Comparison of ENCODE assay signal across 9 mouse cellular contexts in the genomic region with DNA sequence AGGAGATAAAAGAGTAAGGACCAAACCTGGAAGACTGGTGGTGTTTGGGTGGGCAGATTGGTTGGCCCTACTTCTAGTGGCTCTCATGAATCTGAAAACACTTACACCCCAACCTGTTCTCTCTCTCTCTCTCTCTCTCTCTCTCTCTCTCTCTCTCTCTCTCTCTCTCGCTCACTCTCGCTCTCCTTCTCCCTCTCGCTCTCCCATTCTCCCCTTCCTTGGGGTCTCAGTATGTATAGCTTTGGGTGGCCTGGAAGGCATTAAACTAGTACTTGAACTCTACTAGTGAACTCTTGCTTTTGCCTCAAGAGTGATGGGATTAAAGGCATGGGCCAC. TPM values are rescaled to one million over a fixed set of nuclear protein-coding genes. Genes with fewer than 3 reads are reported as not detected.
A peak's percentile ranks its signal among the peaks of the same experiment; 100 is the strongest.
DNase-seq lines count a peak whose midpoint lies in the region; ATAC-seq and TF ChIP-seq lines count a peak whose summit lies in the region.
"Had no signal": no experiment of that assay in that cellular context is flagged by ENCODE, and none has a peak within 500 bp of the region (broad histone marks: within the 10 kb centered on the region; RNA-seq: fewer than 3 reads in every experiment).

No protein-coding gene starts in this region.

- no peak for TF ChIP-seq POLR2A in kidney, adult 2 months (IDR thresholded peaks at IDR 0.05; ENCODE audit: low read depth, low read length)
- no peak for TF ChIP-seq POLR2A in bone marrow macrophage, adult 2 months (IDR thresholded peaks at IDR 0.05; ENCODE audit: borderline replicate concordance, low read depth, low read length)

- H3K27me3 ChIP-seq in kidney, adult 2 months (replicated peaks; ENCODE audit: control insufficient read depth, insufficient read depth, low read length): no peaks in the 10 kb centered on the region
- no peaks in the 10 kb centered on the region for H3K27me3 ChIP-seq in hindbrain, embryonic 13.5 days
- H3K27me3 ChIP-seq in midbrain, embryonic 13.5 days: no peaks in the 10 kb centered on the region
- H3K27me3 ChIP-seq: Patski had no signal

- peak overlapping the region; percentile 80 for H3K4me3 ChIP-seq in kidney, adult 2 months (ENCODE audit: insufficient read depth, low read depth, low read length)
- H3K4me3 ChIP-seq in bone marrow macrophage, adult 2 months (ENCODE audit: insufficient read depth, low read length): peak overlapping the region; percentile 91
- H3K4me3 ChIP-seq in hindbrain, embryonic 13.5 days: peak overlapping the region; percentile 60
- H3K4me3 ChIP-seq in midbrain, embryonic 13.5 days (replicated peaks): peak overlapping the region; percentile 73

- no peaks in the 10 kb centered on the region for H3K9me3 ChIP-seq in hindbrain, embryonic 13.5 days
- no peaks in the 10 kb centered on the region for H3K9me3 ChIP-seq in midbrain, embryonic 13.5 days

- no peak for DNase-seq in kidney, adult 2 months
- DNase-seq in kidney, postnatal 36 days: no peak
- no peak for DNase-seq in ovary, postnatal 36 days (ENCODE audit: low spot score)
- DNase-seq in cerebellum, postnatal 25 days: no peak
- DNase-seq in cerebellum, postnatal 4 days (ENCODE audit: low spot score in 2 of 2): no peak

- no peaks in the 10 kb centered on the region for H3K36me3 ChIP-seq in kidney, adult 2 months (ENCODE audit: control insufficient read depth, insufficient read depth, low read length)
- H3K36me3 ChIP-seq in hindbrain, embryonic 13.5 days: no peaks in the 10 kb centered on the region; the same call in 1 of the 2 replicates
- no peaks in the 10 kb centered on the region for H3K36me3 ChIP-seq in midbrain, embryonic 13.5 days

- peak overlapping the region; percentile 80 for H3K9ac ChIP-seq in hindbrain, embryonic 13.5 days
- peak overlapping the region; percentile 83 for H3K9ac ChIP-seq in midbrain, embryonic 13.5 days (replicated peaks)

- H3K4me2 ChIP-seq in hindbrain, embryonic 13.5 days: peak overlapping the region; percentile 83
- H3K4me2 ChIP-seq in midbrain, embryonic 13.5 days (replicated peaks): peak overlapping the region; percentile 83

- 47% methylated on average over 3 of the region's 3 CpGs for WGBS in kidney, adult 2 months
- WGBS in hindbrain, embryonic 13.5 days: 54% methylated on average over 2 of the region's 3 CpGs
- WGBS in midbrain, embryonic 13.5 days: 19% methylated on average over 3 of the region's 3 CpGs

- peaks cover 17% of the 10 kb centered on the region; the same call in 1 of the 2 replicates for H3K4me1 ChIP-seq in kidney, adult 2 months (ENCODE audit: control insufficient read depth, insufficient read depth, low read length)
- H3K4me1 ChIP-seq in bone marrow macrophage, adult 2 months (ENCODE audit: control insufficient read depth, insufficient read depth, low read length): peaks cover 17% of the 10 kb centered on the region
- peaks cover 17% of the 10 kb centered on the region for H3K4me1 ChIP-seq in hindbrain, embryonic 13.5 days (replicated peaks)
- peaks cover 17% of the 10 kb centered on the region for H3K4me1 ChIP-seq in midbrain, embryonic 13.5 days (replicated peaks)

- TF ChIP-seq CTCF in kidney, adult 2 months (conservative IDR thresholded peaks at IDR 0.05; ENCODE audit: insufficient read depth, insufficient read length, low read depth, low read length): no peak
- no peak for TF ChIP-seq CTCF in bone marrow macrophage, adult 2 months (IDR thresholded peaks at IDR 0.05; ENCODE audit: low read depth, low read length)

- peak overlapping the region; percentile 86 for H3K27ac ChIP-seq in kidney, adult 2 months (ENCODE audit: insufficient read depth, low read depth, low read length)
- peak overlapping the region; percentile 76; the same call in 1 of the 2 replicates for H3K27ac ChIP-seq in bone marrow macrophage, adult 2 months (ENCODE audit: insufficient read depth, low read depth, low read length)
- H3K27ac ChIP-seq in hindbrain, embryonic 13.5 days: peak overlapping the region; percentile 75; the same call in 1 of the 2 replicates
- H3K27ac ChIP-seq in midbrain, embryonic 13.5 days: no peak overlapping the region

- ATAC-seq in hindbrain, embryonic 13.5 days (ENCODE audit: low FRiP score): no peak; the same call in 1 of the 2 replicates
- no peak for ATAC-seq in midbrain, embryonic 13.5 days

RNA-seq across cellular contexts. Expression of gene Ivd, which starts 0.6 kb away (rescaled TPM):
- 215 and 219 TPM in 2 replicates for polyA plus RNA-seq in kidney, adult 2 months (2012; rRNA removed)
- polyA plus RNA-seq in bone marrow macrophage, adult 2 months (2012; ENCODE audit: insufficient read depth, insufficient read length, missing spikeins): 63.4 and 76.0 TPM in 2 replicates
- 41.8 and 44.7 TPM in 2 replicates for polyA plus RNA-seq in hindbrain, embryonic 13.5 days (2015; fragmentation: Nextera tagmentation; extraction: Ambion mirVana)
- 42.5 and 42.8 TPM in 2 replicates for polyA plus RNA-seq in midbrain, embryonic 13.5 days (2015; fragmentation: Nextera tagmentation; extraction: Ambion mirVana)

RNA-seq across cellular contexts. Expression of gene Bahd1, which starts 37.9 kb away (rescaled TPM):
- 17.5 and 19.9 TPM in 2 replicates for polyA plus RNA-seq in kidney, adult 2 months (2012; rRNA removed)
- polyA plus RNA-seq in bone marrow macrophage, adult 2 months (2012; ENCODE audit: insufficient read depth, insufficient read length, missing spikeins): 22.3 and 28.2 TPM in 2 replicates
- 5.0 and 5.1 TPM in 2 replicates for polyA plus RNA-seq in hindbrain, embryonic 13.5 days (2015; fragmentation: Nextera tagmentation; extraction: Ambion mirVana)
- polyA plus RNA-seq in midbrain, embryonic 13.5 days (2015; fragmentation: Nextera tagmentation; extraction: Ambion mirVana): 4.2 and 5.0 TPM in 2 replicates

RNA-seq across cellular contexts. Expression of gene Knstrn, which starts 48.5 kb away (rescaled TPM):
- polyA plus RNA-seq in kidney, adult 2 months (2012; rRNA removed): 0.56 and 0.61 TPM in 2 replicates
- polyA plus RNA-seq in bone marrow macrophage, adult 2 months (2012; ENCODE audit: insufficient read depth, insufficient read length, missing spikeins): 70.1 and 78.3 TPM in 2 replicates
- 32.9 and 33.6 TPM in 2 replicates for polyA plus RNA-seq in hindbrain, embryonic 13.5 days (2015; fragmentation: Nextera tagmentation; extraction: Ambion mirVana)
- 62.7 and 66.1 TPM in 2 replicates for polyA plus RNA-seq in midbrain, embryonic 13.5 days (2015; fragmentation: Nextera tagmentation; extraction: Ambion mirVana)

Comparison
In these comparisons a context has a peak if more than half of its experiments do, and no peak if none do; other contexts are left out.
1. RNA of gene Knstrn, which starts 48.5 kb away (polyA plus RNA-seq): 70.1 to 78.3 TPM in bone marrow macrophage, adult 2 months, 62.7 to 66.1 TPM in midbrain, embryonic 13.5 days and 32.9 to 33.6 TPM in hindbrain, embryonic 13.5 days; 0.56 to 0.61 TPM in kidney, adult 2 months; every median in the first group is over 10 times any median in the second.
2. Peak in every context shown above with its lines, with median percentiles within 50 percentile points of each other: H3K4me3 ChIP-seq.